Mouse (Mus musculus): Measurements from ENCODE around the gene Lrrc4b. TPM values are rescaled to one million over a fixed set of nuclear protein-coding genes. Genes with fewer than 3 reads are reported as not detected.
A peak's percentile ranks its signal among the peaks of the same experiment; 100 is the strongest.

Gene Lrrc4b
- total and polyA plus RNA-seq, 2 experiments from 2014 or later, result 2.8 to 89.5 TPM

- H3K27me3 ChIP-seq (ENCODE audit: control insufficient read depth, insufficient read depth, low read length), result peaks cover 28% of the 10 kb centered on the region
- no peak overlapping the region for H3K4me3 ChIP-seq (ENCODE audit: low read depth, low read length)
- no peaks in the 10 kb centered on the region for H3K4me1 ChIP-seq (ENCODE audit: control insufficient read depth, insufficient read depth)
- 65% methylated on average over 5 of the region's 5 CpGs for WGBS
- ATAC-seq (ENCODE audit: insufficient read depth, low read depth) (no peak), DNase-seq (ENCODE audit: low spot score) (no peak)
- no peak overlapping the region for H3K9ac ChIP-seq (replicated peaks; ENCODE audit: low read depth, low read length)
- H3K9me3 ChIP-seq (replicated peaks; ENCODE audit: control insufficient read depth, low read length), result no peaks in the 10 kb centered on the region
- no peak overlapping the region for H3K27ac ChIP-seq (ENCODE audit: low read depth)
- TF ChIP-seq EP300 (IDR thresholded peaks at IDR 0.05; ENCODE audit: low read depth) (no peak), CTCF (IDR thresholded peaks at IDR 0.05; ENCODE audit: low read depth) (no peak)
- no peak overlapping the region for H3K4me2 ChIP-seq (ENCODE audit: low read depth, low read length)
- no peaks in the 10 kb centered on the region for H3K36me3 ChIP-seq (replicated peaks; ENCODE audit: control insufficient read depth, insufficient read depth, low read length)
Observed at GRCm38 (mm10) chr7:44435796-44436195, 7.0 kb downstream of the Lrrc4b start.

DNA sequence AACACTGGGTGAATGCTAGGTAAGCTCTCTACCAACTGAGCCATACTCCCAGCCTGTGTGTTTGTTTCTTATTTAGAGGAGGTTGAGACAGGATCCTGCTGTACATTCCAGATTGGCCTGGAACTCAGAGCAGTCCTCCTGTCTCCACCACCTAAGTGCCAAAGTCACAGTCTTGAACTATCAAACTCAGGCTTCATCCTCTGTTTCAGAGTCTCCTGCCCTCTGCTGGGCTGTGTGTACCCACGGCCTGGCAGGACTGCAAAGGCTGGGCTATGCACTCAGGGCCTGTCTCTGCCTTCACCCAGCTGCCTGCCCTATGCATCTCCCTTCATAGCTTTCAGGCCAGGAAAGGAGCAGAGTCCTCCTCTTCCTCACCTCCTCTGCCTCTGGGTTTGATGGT lies 7.4 kb downstream of the Lrrc4b start:
- Histone ChIP-seq H3K36me3 (replicated peaks; ENCODE audit: control insufficient read depth, insufficient read depth, low read length) (no peaks in the 10 kb centered on the region), H3K4me3 (ENCODE audit: low read depth, low read length) (no peak overlapping the region), H3K27ac (ENCODE audit: low read depth) (no peak overlapping the region), H3K27me3 (ENCODE audit: control insufficient read depth, insufficient read depth, low read length) (peaks cover 24% of the 10 kb centered on the region), H3K4me2 (ENCODE audit: low read depth, low read length) (no peak overlapping the region), H3K9me3 (replicated peaks; ENCODE audit: control insufficient read depth, low read length) (no peaks in the 10 kb centered on the region), H3K4me1 (ENCODE audit: control insufficient read depth, insufficient read depth) (no peaks in the 10 kb centered on the region), H3K9ac (replicated peaks; ENCODE audit: low read depth, low read length) (no peak overlapping the region)
- ATAC-seq (ENCODE audit: insufficient read depth, low read depth) (no peak), DNase-seq (ENCODE audit: low spot score) (no peak)
- no peak for TF ChIP-seq EP300 (IDR thresholded peaks at IDR 0.05; ENCODE audit: low read depth)
- peak; percentile 39 for TF ChIP-seq CTCF (IDR thresholded peaks at IDR 0.05; ENCODE audit: low read depth)
- WGBS, result 12% methylated on average over 1 of the region's 1 CpGs

- TF ChIP-seq CTCF (IDR thresholded peaks at IDR 0.05; ENCODE audit: low read depth), result no peak
- TF ChIP-seq EP300 (IDR thresholded peaks at IDR 0.05; ENCODE audit: low read depth), result no peak
Observed at GRCm38 (mm10) chr7:44437188-44437587, 8.4 kb downstream of the Lrrc4b start.

GRCm38 (mm10) chr7:44437933-44438332 lies 9.1 kb downstream of the Lrrc4b start:
- no peak overlapping the region for H3K9ac ChIP-seq (replicated peaks; ENCODE audit: low read depth, low read length)
- H3K4me3 ChIP-seq (ENCODE audit: low read depth, low read length), result no peak overlapping the region
- H3K36me3 ChIP-seq (replicated peaks; ENCODE audit: control insufficient read depth, insufficient read depth, low read length), result no peaks in the 10 kb centered on the region
- H3K4me1 ChIP-seq (ENCODE audit: control insufficient read depth, insufficient read depth), result no peaks in the 10 kb centered on the region
- H3K27ac ChIP-seq (ENCODE audit: low read depth), result no peak overlapping the region
- H3K9me3 ChIP-seq (replicated peaks; ENCODE audit: control insufficient read depth, low read length), result no peaks in the 10 kb centered on the region
- H3K27me3 ChIP-seq (ENCODE audit: control insufficient read depth, insufficient read depth, low read length), result peaks cover 12% of the 10 kb centered on the region; the same call in 1 of the 2 replicates
- ATAC-seq (ENCODE audit: insufficient read depth, low read depth) (no peak), DNase-seq (ENCODE audit: low spot score) (no peak)
- TF ChIP-seq CTCF (IDR thresholded peaks at IDR 0.05; ENCODE audit: low read depth), result no peak
- TF ChIP-seq EP300 (IDR thresholded peaks at IDR 0.05; ENCODE audit: low read depth), result no peak
- WGBS, result 70% methylated on average over 8 of the region's 8 CpGs
- H3K4me2 ChIP-seq (ENCODE audit: low read depth, low read length), result no peak overlapping the region

More at GRCm38 (mm10) chr7:44437188-44437587, 8.4 kb downstream of the Lrrc4b start:
- Histone ChIP-seq H3K4me1 (ENCODE audit: control insufficient read depth, insufficient read depth) (no peaks in the 10 kb centered on the region), H3K36me3 (replicated peaks; ENCODE audit: control insufficient read depth, insufficient read depth, low read length) (no peaks in the 10 kb centered on the region), H3K4me2 (ENCODE audit: low read depth, low read length) (no peak overlapping the region), H3K27me3 (ENCODE audit: control insufficient read depth, insufficient read depth, low read length) (peaks cover 16% of the 10 kb centered on the region; the same call in 1 of the 2 replicates), H3K9me3 (replicated peaks; ENCODE audit: control insufficient read depth, low read length) (no peaks in the 10 kb centered on the region), H3K9ac (replicated peaks; ENCODE audit: low read depth, low read length) (no peak overlapping the region), H3K27ac (ENCODE audit: low read depth) (no peak overlapping the region), H3K4me3 (ENCODE audit: low read depth, low read length) (no peak overlapping the region)
- DNase-seq (ENCODE audit: low spot score) (no peak), ATAC-seq (ENCODE audit: insufficient read depth, low read depth) (no peak)
- 50% methylated on average over 1 of the region's 1 CpGs for WGBS

DNA sequence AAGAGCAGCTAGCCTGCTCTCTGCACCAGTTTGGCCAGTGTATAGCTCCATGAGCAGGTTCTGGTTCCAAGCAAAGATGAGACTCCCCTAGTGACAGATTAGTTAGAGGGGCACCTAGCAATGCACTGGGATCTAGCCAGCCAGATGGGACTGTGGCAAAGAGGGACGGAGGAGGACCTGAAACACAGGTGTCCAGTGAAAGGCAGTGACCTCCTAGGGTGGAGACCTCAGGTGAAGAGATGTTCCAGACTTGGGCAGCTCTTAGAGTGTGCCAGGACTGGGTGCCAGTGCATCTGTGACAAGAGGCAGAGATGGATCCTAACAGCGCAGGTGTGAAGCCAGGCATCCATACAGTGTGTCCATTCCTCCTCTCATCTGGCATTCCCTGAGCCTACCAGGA lies 10.9 kb downstream of the Lrrc4b start:
- Histone ChIP-seq H3K4me2 (ENCODE audit: low read depth, low read length) (no peak overlapping the region), H3K4me1 (ENCODE audit: control insufficient read depth, insufficient read depth) (peaks cover 12% of the 10 kb centered on the region), H3K36me3 (replicated peaks; ENCODE audit: control insufficient read depth, insufficient read depth, low read length) (no peaks in the 10 kb centered on the region), H3K9ac (replicated peaks; ENCODE audit: low read depth, low read length) (no peak overlapping the region), H3K9me3 (replicated peaks; ENCODE audit: control insufficient read depth, low read length) (no peaks in the 10 kb centered on the region), H3K27ac (ENCODE audit: low read depth) (no peak overlapping the region), H3K4me3 (ENCODE audit: low read depth, low read length) (no peak overlapping the region), H3K27me3 (ENCODE audit: control insufficient read depth, insufficient read depth, low read length) (peaks cover 18% of the 10 kb centered on the region)
- 65% methylated on average over 2 of the region's 2 CpGs for WGBS
- ATAC-seq (ENCODE audit: insufficient read depth, low read depth) (no peak), DNase-seq (ENCODE audit: low spot score) (no peak)
- TF ChIP-seq CTCF (IDR thresholded peaks at IDR 0.05; ENCODE audit: low read depth), result no peak
- no peak for TF ChIP-seq EP300 (IDR thresholded peaks at IDR 0.05; ENCODE audit: low read depth)

DNA sequence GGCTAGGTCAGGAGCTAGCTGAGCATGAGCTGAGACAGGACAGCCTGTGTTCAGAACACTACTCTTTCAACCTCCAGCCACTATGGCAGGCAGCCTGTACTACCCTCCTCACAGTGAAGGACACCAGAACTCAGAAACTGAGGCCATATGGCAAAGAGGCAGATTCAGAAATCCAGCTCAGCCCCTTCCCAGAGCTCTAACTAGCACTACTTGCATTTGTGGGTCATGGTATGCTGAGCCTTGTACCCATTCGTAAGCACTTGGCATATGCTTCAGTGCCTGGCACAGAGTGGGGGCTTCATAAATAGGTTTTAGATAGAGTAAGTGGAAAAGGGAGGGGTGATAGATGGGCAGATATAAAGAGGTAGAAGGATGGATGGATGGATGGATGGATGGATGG lies 11.7 kb downstream of the Lrrc4b start:
- 77% methylated on average over 1 of the region's 1 CpGs for WGBS
- Histone ChIP-seq H3K4me3 (ENCODE audit: low read depth, low read length) (no peak overlapping the region), H3K36me3 (replicated peaks; ENCODE audit: control insufficient read depth, insufficient read depth, low read length) (no peaks in the 10 kb centered on the region), H3K27ac (ENCODE audit: low read depth) (no peak overlapping the region), H3K4me1 (ENCODE audit: control insufficient read depth, insufficient read depth) (peaks cover 14% of the 10 kb centered on the region), H3K9me3 (replicated peaks; ENCODE audit: control insufficient read depth, low read length) (no peaks in the 10 kb centered on the region), H3K9ac (replicated peaks; ENCODE audit: low read depth, low read length) (no peak overlapping the region), H3K27me3 (ENCODE audit: control insufficient read depth, insufficient read depth, low read length) (peaks cover 21% of the 10 kb centered on the region), H3K4me2 (ENCODE audit: low read depth, low read length) (no peak overlapping the region)
- TF ChIP-seq CTCF (IDR thresholded peaks at IDR 0.05; ENCODE audit: low read depth), result no peak
- TF ChIP-seq EP300 (IDR thresholded peaks at IDR 0.05; ENCODE audit: low read depth), result no peak
- no peak for ATAC-seq (ENCODE audit: insufficient read depth, low read depth)
- no peak for DNase-seq (ENCODE audit: low spot score)
